Mouse (Mus musculus) hindbrain, postnatal 0 days (tissue): ENCODE data around the gene Epc2. TPM values are rescaled to one million over a fixed set of nuclear protein-coding genes. Genes with fewer than 3 reads are reported as not detected.
A peak's percentile ranks its signal among the peaks of the same experiment; 100 is the strongest.

Experiments used
- ATAC-seq: fragments of 200-750 bp; cut with Nextera tagmentation; 2 replicates; pipeline ENCODE4 v1.8.0; 2017; ENCODE audit warnings: mild to moderate bottlenecking, moderate TSS enrichment, moderate library complexity
- DNase-seq: peaks from one replicate; pipeline ENCODE4 v3.0.0-alpha.2; 2015; ENCODE audit warnings: low spot score
- H3K27ac ChIP-seq: fragments of 300-500 bp; sonication (generic); 2 replicates; pipeline ENCODE4 v1.5.1; 2014; ENCODE audit warnings: mild to moderate bottlenecking
- H3K27me3 ChIP-seq: fragments of 300-500 bp; sonication (generic); 2 replicates; pipeline ENCODE4 v1.6.1; 2014; ENCODE audit warnings: low read length, mixed read lengths; ENCODE audit not compliant: insufficient read depth
- H3K36me3 ChIP-seq: fragments of 300-500 bp; sonication (generic); 2 replicates; pipeline ENCODE4 v1.6.1; 2014; ENCODE audit warnings: low read length, mixed read lengths; ENCODE audit not compliant: insufficient read depth
- H3K4me1 ChIP-seq: fragments of 300-500 bp; sonication (generic); 2 replicates; pipeline ENCODE4 v1.6.1; 2014; ENCODE audit warnings: antibody characterized with exemption, low read length, mixed read lengths; ENCODE audit not compliant: insufficient read depth
- H3K4me2 ChIP-seq: fragments of 300-500 bp; sonication (generic); 2 replicates; pipeline ENCODE4 v1.6.1; 2014; ENCODE audit warnings: low read depth, mild to moderate bottlenecking, low read length, moderate library complexity, mixed read lengths
- H3K4me3 ChIP-seq: fragments of 300-500 bp; sonication (generic); 2 replicates; pipeline ENCODE4 v1.5.1; 2014; ENCODE audit warnings: low read length
- H3K9ac ChIP-seq: fragments of 300-500 bp; sonication (generic); replicated peaks from 2 replicates; pipeline ENCODE4 v1.6.1; 2014; ENCODE audit warnings: mild to moderate bottlenecking, low read length, moderate library complexity, mixed read lengths
- H3K9me3 ChIP-seq: fragments of 300-500 bp; sonication (generic); 2 replicates; pipeline ENCODE4 v1.6.1; 2016; ENCODE audit warnings: low read length, mixed read lengths
- CTCF ChIP-seq: IDR thresholded peaks from 2 replicates; pipeline ENCODE4 v1.5.1; 2016; ENCODE audit warnings: antibody characterized with exemption, control low read depth, low read depth
- WGBS: fragments of 180-500 bp; shearing (Covaris S2); extraction: QIAGEN DNeasy Blood & Tissue Kit; methylation state at CpG from one replicate; pipeline ENCODE4 v1.1.7; 2014; 5-methylcytosine and 5-hydroxymethylcytosine counted together
- polyA plus RNA-seq: library from polyadenylated mRNA; unstranded; fragments of >200 nt; fragmentation: Nextera tagmentation; extraction: Ambion mirVana; gene quantifications from 2 replicates; pipeline ENCODE4 v1.2.1, GENCODE M21; 2015
- total RNA-seq: library from RNA; depleted of rRNA; stranded (reverse); fragments of >200 nt; gene quantifications from 2 replicates; pipeline ENCODE4 v1.2.3, GENCODE M21; 2014

Gene Epc2
- total and polyA plus RNA-seq, 2 experiments from 2014 or later = 7.8 to 28.6 TPM

- Histone ChIP-seq H3K4me2 (no peak overlapping the region), H3K9me3 (no peaks in the 10 kb centered on the region), H3K36me3 (no peaks in the 10 kb centered on the region), H3K4me1 (no peaks in the 10 kb centered on the region), H3K4me3 (no peak overlapping the region), H3K9ac (no peak overlapping the region), H3K27me3 (no peaks in the 10 kb centered on the region), H3K27ac (no peak overlapping the region)
- DNase-seq (no peak), ATAC-seq (no peak)
- no peak for TF ChIP-seq CTCF
- 77% methylated on average over 10 of the region's 10 CpGs for WGBS
These were observed 111.5 kb downstream of the Epc2 start for GRCm38 (mm10) chr2:49562688-49563350.

GRCm38 (mm10) chr2:49569862-49570777, 118.8 kb downstream of the Epc2 start:
- no peak overlapping the region for H3K27ac ChIP-seq
- WGBS = 39% methylated on average over 16 of the region's 16 CpGs
- H3K4me3 ChIP-seq = no peak overlapping the region
- no peak overlapping the region for H3K4me2 ChIP-seq
- H3K4me1 ChIP-seq = 0 out of 2 replicates have a peak, but pooled peaks cover 3% of the 10 kb centered on the region
- H3K9me3 ChIP-seq = no peaks in the 10 kb centered on the region
- TF ChIP-seq CTCF = no peak
- H3K27me3 ChIP-seq = no peaks in the 10 kb centered on the region
- peak; percentile 82 for DNase-seq
- H3K36me3 ChIP-seq = no peaks in the 10 kb centered on the region
- H3K9ac ChIP-seq = no peak overlapping the region
- peak; percentile 71 for ATAC-seq

GRCm38 (mm10) chr2:49570778-49571101, 119.5 kb downstream of the Epc2 start:
- no peaks in the 10 kb centered on the region for H3K9me3 ChIP-seq
- no peak overlapping the region for H3K4me3 ChIP-seq
- peak; percentile 27 for ATAC-seq
- 54% methylated on average over 6 of the region's 6 CpGs for WGBS
- no peak for DNase-seq
- H3K9ac ChIP-seq = no peak overlapping the region
- no peak for TF ChIP-seq CTCF
- 0 out of 2 replicates have a peak, but pooled peaks cover 3% of the 10 kb centered on the region for H3K4me1 ChIP-seq
- no peak overlapping the region for H3K4me2 ChIP-seq
- no peaks in the 10 kb centered on the region for H3K36me3 ChIP-seq
- H3K27ac ChIP-seq = no peak overlapping the region
- H3K27me3 ChIP-seq = no peaks in the 10 kb centered on the region

- H3K4me2 ChIP-seq = no peak overlapping the region; the same call in 1 of the 2 replicates
- no peaks in the 10 kb centered on the region for H3K36me3 ChIP-seq
- DNase-seq (no peak), ATAC-seq (peak; percentile 19)
- 72% methylated on average over 11 of the region's 11 CpGs for WGBS
- H3K4me3 ChIP-seq = no peak overlapping the region
- no peaks in the 10 kb centered on the region for H3K27me3 ChIP-seq
- 0 out of 2 replicates have a peak, but pooled peaks cover 3% of the 10 kb centered on the region for H3K4me1 ChIP-seq
- H3K27ac ChIP-seq = peak overlapping the region; percentile 37; the same call in 1 of the 2 replicates
- H3K9ac ChIP-seq = no peak overlapping the region
- H3K9me3 ChIP-seq = no peaks in the 10 kb centered on the region
- TF ChIP-seq CTCF = no peak
These were observed 120.1 kb downstream of the Epc2 start for GRCm38 (mm10) chr2:49571159-49571920.

GRCm38 (mm10) chr2:49572111-49572642, 120.9 kb downstream of the Epc2 start:
- Histone ChIP-seq H3K4me3 (no peak overlapping the region), H3K9ac (no peak overlapping the region), H3K36me3 (no peaks in the 10 kb centered on the region), H3K9me3 (no peaks in the 10 kb centered on the region), H3K4me1 (0 out of 2 replicates have a peak, but pooled peaks cover 3% of the 10 kb centered on the region), H3K4me2 (peak overlapping the region; percentile 30), H3K27me3 (no peaks in the 10 kb centered on the region), H3K27ac (peak overlapping the region; percentile 37; the same call in 1 of the 2 replicates)
- WGBS = 53% methylated on average over 12 of the region's 12 CpGs
- no peak for TF ChIP-seq CTCF
- ATAC-seq = peak; percentile 61
- peak; percentile 64 for DNase-seq

GRCm38 (mm10) chr2:49572684-49573083, 121.4 kb downstream of the Epc2 start:
- no peak for DNase-seq
- no peak for ATAC-seq
- Histone ChIP-seq H3K4me2 (no peak overlapping the region), H3K4me3 (no peak overlapping the region), H3K4me1 (0 out of 2 replicates have a peak, but pooled peaks cover 3% of the 10 kb centered on the region), H3K27me3 (no peaks in the 10 kb centered on the region), H3K27ac (0 out of 2 replicates have a peak overlapping the region, but pooled peaks have one; percentile 21), H3K36me3 (no peaks in the 10 kb centered on the region), H3K9me3 (no peaks in the 10 kb centered on the region), H3K9ac (no peak overlapping the region)
- 64% methylated on average over 9 of the region's 9 CpGs for WGBS
- TF ChIP-seq CTCF = no peak
